Mouse (Mus musculus) midbrain, embryonic 14.5 days (tissue): ENCODE results near the gene Psg26. TPM values are rescaled to one million over a fixed set of nuclear protein-coding genes. Genes with fewer than 3 reads are reported as not detected.
"Not testable (repeated sequence)": the region's sequence is repeated elsewhere in the genome, so short reads cannot be mapped to it uniquely, and the experiment has no call there.

Experiments used
- ATAC-seq: fragments of 200-750 bp; cut with Nextera tagmentation; 2 replicates; pipeline ENCODE4 v1.8.0; 2017; ENCODE audit warnings: moderate number of reproducible peaks, moderate library complexity; ENCODE audit not compliant: low FRiP score, low TSS enrichment
- DNase-seq: peaks from one replicate; pipeline ENCODE4 v3.0.0-alpha.2; 2015
- H3K27ac ChIP-seq: fragments of 300-500 bp; sonication (generic); replicated peaks from 2 replicates; pipeline ENCODE4 v1.5.1; 2014; ENCODE audit warnings: mild to moderate bottlenecking, low read depth, low read length, moderate library complexity
- H3K27me3 ChIP-seq: fragments of 300-500 bp; sonication (generic); 2 replicates; pipeline ENCODE4 v1.6.1; 2014; ENCODE audit warnings: low read length, control low read depth, mixed read lengths; ENCODE audit not compliant: control insufficient read depth, insufficient read depth
- H3K36me3 ChIP-seq: fragments of 300-500 bp; sonication (generic); 2 replicates; pipeline ENCODE4 v1.6.1; 2014; ENCODE audit warnings: low read length, control low read depth; ENCODE audit not compliant: control insufficient read depth, insufficient read depth
- H3K4me1 ChIP-seq: fragments of 300-500 bp; sonication (generic); 2 replicates; pipeline ENCODE4 v1.6.1; 2014; ENCODE audit warnings: mild to moderate bottlenecking, antibody characterized with exemption, low read length, control low read depth; ENCODE audit not compliant: control insufficient read depth, insufficient read depth
- H3K4me2 ChIP-seq: fragments of 300-500 bp; sonication (generic); 2 replicates; pipeline ENCODE4 v1.6.1; 2014; ENCODE audit warnings: mild to moderate bottlenecking, low read length, moderate library complexity
- H3K4me3 ChIP-seq: fragments of 300-500 bp; sonication (generic); replicated peaks from 2 replicates; pipeline ENCODE4 v1.5.1; 2014; ENCODE audit warnings: low read depth, low read length
- H3K9ac ChIP-seq: fragments of 300-500 bp; sonication (generic); replicated peaks from 2 replicates; pipeline ENCODE4 v1.6.1; 2014; ENCODE audit warnings: mild to moderate bottlenecking, low read length, moderate library complexity
- H3K9me3 ChIP-seq: fragments of 300-500 bp; sonication (generic); 2 replicates; pipeline ENCODE4 v1.6.1; 2016; ENCODE audit warnings: low read length, control low read depth, mixed read lengths; ENCODE audit not compliant: control insufficient read depth
- WGBS: fragments of 180-500 bp; shearing (Covaris S2); extraction: QIAGEN DNeasy Blood & Tissue Kit; methylation state at CpG from one replicate; pipeline ENCODE4 v1.1.7; 2014; 5-methylcytosine and 5-hydroxymethylcytosine counted together
- polyA plus RNA-seq: library from polyadenylated mRNA; unstranded; fragments of >200 nt; fragmentation: Nextera tagmentation; extraction: Ambion mirVana; gene quantifications from 2 replicates; pipeline ENCODE4 v1.2.1, GENCODE M21; 2014

The Psg26 gene
- polyA plus RNA-seq: not detected in 2 replicates

- WGBS: 77% methylated on average over 1 of the region's 1 CpGs
These were observed at the start of gene Psg26 for GRCm38 (mm10) chr7:18484077-18484476. Gene Psg26, minus strand, starts transcription at chr7:18484177.

DNA sequence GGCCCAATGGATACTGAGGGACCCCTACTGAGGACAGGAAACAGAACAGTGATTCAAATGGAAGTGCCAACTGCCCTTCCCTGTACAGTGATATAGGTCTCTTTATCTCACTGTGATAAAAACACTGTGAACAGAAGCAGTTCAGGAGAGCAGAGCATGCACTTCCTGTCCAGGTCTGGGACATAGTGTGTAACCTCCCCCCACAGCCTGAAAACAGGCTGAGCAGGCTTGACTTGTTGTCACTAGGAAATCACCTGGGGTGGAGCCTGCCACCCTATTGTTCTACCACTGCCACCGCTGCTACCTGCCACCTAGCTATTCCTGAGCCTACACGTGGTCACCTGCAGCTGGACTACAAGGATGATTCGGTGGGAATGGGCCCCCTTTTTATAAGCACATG is 49.4 kb upstream of the Psg26 start:
- 61% methylated on average over 3 of the region's 3 CpGs for WGBS
- no peaks in the 10 kb centered on the region for H3K27me3 ChIP-seq
- H3K27ac ChIP-seq: no peak overlapping the region
- DNase-seq (no peak), ATAC-seq (no peak)
- no peak overlapping the region for H3K4me2 ChIP-seq
- no peak overlapping the region for H3K4me3 ChIP-seq
- H3K4me1 ChIP-seq: no peaks in the 10 kb centered on the region
- H3K9me3 ChIP-seq: no peaks in the 10 kb centered on the region; the same call in 1 of the 2 replicates
- no peaks in the 10 kb centered on the region for H3K36me3 ChIP-seq
- no peak overlapping the region for H3K9ac ChIP-seq

More at GRCm38 (mm10) chr7:18484077-18484476, at the start of gene Psg26:
- DNase-seq (no peak), ATAC-seq (no peak)
- H3K4me3 ChIP-seq: no peak within 1 kb of the TSS
- no peak within 1 kb of the TSS for H3K4me2 ChIP-seq
- no peak within 1 kb of the TSS for H3K9ac ChIP-seq
- no peaks in the 10 kb centered on the region for H3K4me1 ChIP-seq
- no peaks in the 10 kb centered on the region for H3K36me3 ChIP-seq
- no peak within 1 kb of the TSS for H3K27ac ChIP-seq
- H3K9me3 ChIP-seq: peaks cover 12% of the 10 kb centered on the region; the same call in 1 of the 2 replicates
- no peaks in the 10 kb centered on the region for H3K27me3 ChIP-seq

GRCm38 (mm10) chr7:18532169-18532568 is 48.2 kb upstream of the Psg26 start, which contains the start of gene Psg25:
Gene Psg25, minus strand, starts transcription at chr7:18532269.
- Histone ChIP-seq H3K9me3 (no peaks in the 10 kb centered on the region; the same call in 1 of the 2 replicates), H3K36me3 (no peaks in the 10 kb centered on the region), H3K27me3 (no peaks in the 10 kb centered on the region), H3K4me3 (no peak within 1 kb of the TSS), H3K4me2 (no peak within 1 kb of the TSS), H3K27ac (no peak within 1 kb of the TSS), H3K9ac (no peak within 1 kb of the TSS), H3K4me1 (no peaks in the 10 kb centered on the region)
- no peak for DNase-seq
- no peak for ATAC-seq
- WGBS: 90% methylated on average over 1 of the region's 1 CpGs

DNA sequence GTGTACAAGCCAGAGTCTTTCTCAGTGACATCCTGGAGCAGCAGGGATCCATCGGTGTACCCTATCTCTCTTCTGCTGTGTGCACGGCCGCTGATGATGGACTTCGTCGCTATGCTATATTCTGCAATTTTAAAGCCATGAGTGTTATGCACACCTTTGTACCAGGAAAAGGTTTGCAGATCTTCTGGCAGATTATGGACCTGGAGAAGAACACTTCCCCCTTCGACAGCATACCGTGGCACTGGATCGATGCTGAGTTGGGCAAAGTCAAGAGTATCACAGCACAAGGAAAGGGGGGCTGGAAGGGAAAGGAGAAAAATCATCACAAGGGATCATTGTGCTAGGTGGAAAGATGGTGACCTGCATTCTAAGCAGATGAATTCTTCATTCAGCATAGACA is 40.7 kb upstream of the Psg26 start:
- 91% methylated on average over 8 of the region's 8 CpGs for WGBS
- ATAC-seq (no peak), DNase-seq (no peak)
- Histone ChIP-seq H3K9ac (no peak overlapping the region), H3K36me3 (no peaks in the 10 kb centered on the region), H3K27ac (no peak overlapping the region), H3K4me2 (no peak overlapping the region), H3K27me3 (no peaks in the 10 kb centered on the region), H3K4me3 (no peak overlapping the region), H3K9me3 (no peaks in the 10 kb centered on the region), H3K4me1 (no peaks in the 10 kb centered on the region)

GRCm38 (mm10) chr7:18512848-18513247 is 28.9 kb upstream of the Psg26 start:
- H3K4me2 ChIP-seq, DNase-seq, H3K27ac ChIP-seq, H3K4me3 ChIP-seq, H3K27me3 ChIP-seq, H3K9ac ChIP-seq, H3K36me3 ChIP-seq, H3K9me3 ChIP-seq, H3K4me1 ChIP-seq, ATAC-seq: not testable (repeated sequence)

- 69% methylated on average over 2 of the region's 2 CpGs for WGBS
- not testable (repeated sequence) for DNase-seq, ATAC-seq
These were observed 28.4 kb upstream of the Psg26 start for GRCm38 (mm10) chr7:18512417-18512816.

DNA sequence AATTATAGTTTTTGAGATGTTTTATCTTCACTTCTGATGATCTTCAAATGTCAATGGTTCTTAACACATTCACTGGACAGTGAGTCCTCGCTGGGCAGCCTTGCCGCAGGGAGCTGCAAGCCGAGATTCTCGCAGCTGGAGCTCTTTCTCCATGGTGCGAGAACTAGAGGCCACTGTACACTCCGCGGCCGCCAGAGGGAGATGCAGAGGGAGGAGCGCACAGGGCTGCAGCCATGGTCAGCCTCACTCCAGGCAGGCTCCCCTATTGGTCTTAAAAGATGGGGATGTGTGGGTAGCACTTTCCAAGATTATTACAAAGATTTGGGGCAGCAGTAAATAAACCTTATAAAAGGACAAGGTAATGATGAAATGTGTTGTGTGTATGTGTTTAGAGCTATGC is 27.5 kb upstream of the Psg26 start:
- DNase-seq (peak; percentile 8), ATAC-seq (no peak)
- no peaks in the 10 kb centered on the region for H3K9me3 ChIP-seq
- H3K4me1 ChIP-seq: no peaks in the 10 kb centered on the region
- 11% methylated on average over 9 of the region's 9 CpGs for WGBS
- H3K27ac ChIP-seq: no peak overlapping the region
- H3K9ac ChIP-seq: no peak overlapping the region
- no peaks in the 10 kb centered on the region for H3K27me3 ChIP-seq
- no peak overlapping the region for H3K4me2 ChIP-seq
- no peaks in the 10 kb centered on the region for H3K36me3 ChIP-seq
- H3K4me3 ChIP-seq: no peak overlapping the region

More at GRCm38 (mm10) chr7:18512417-18512816, 28.4 kb upstream of the Psg26 start:
- not testable (repeated sequence) for H3K9me3 ChIP-seq, H3K4me2 ChIP-seq, H3K27me3 ChIP-seq, H3K9ac ChIP-seq, H3K4me1 ChIP-seq, H3K4me3 ChIP-seq, H3K36me3 ChIP-seq, H3K27ac ChIP-seq

GRCm38 (mm10) chr7:18431941-18432340 is 52.0 kb downstream of the Psg26 start, which contains the start of gene Psg28:
Gene Psg28, minus strand, starts transcription at chr7:18432041.
- not testable (repeated sequence) for H3K9ac ChIP-seq, ATAC-seq, H3K36me3 ChIP-seq, H3K4me1 ChIP-seq, H3K9me3 ChIP-seq, H3K27me3 ChIP-seq, H3K4me2 ChIP-seq, DNase-seq, H3K27ac ChIP-seq, H3K4me3 ChIP-seq
- 77% methylated on average over 2 of the region's 2 CpGs for WGBS
